Mouse (Mus musculus) thymus, postnatal 14 days (tissue): Measurements from ENCODE around the gene Phactr3.
A peak's percentile ranks its signal among the peaks of the same experiment; 100 is the strongest.

Experiments
- DNase-seq: peaks from one replicate; pipeline ENCODE4 v3.0.0; 2021

The Phactr3 gene

DNA sequence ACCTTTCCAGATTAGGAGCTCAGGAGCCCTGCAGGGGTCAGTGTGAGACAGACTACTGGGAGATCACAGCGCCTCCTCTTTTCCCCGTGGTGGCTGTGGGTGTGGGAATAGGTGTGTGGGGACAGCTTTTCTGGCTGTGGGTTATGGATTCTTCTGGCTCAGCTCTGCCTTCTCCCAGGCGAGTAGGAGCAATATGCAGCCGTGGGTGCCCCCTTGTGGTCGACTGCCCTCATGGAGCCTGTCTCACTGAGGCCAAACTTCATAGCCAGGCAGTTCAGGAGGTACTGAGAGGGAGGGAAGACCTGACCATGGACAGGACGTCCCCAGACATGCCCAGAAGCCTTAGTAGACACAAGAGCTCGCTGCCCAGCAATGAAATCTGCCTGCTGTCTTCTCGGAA, 145.6 kb downstream of the Phactr3 start:
- DNase-seq: peak; percentile 44

DNA sequence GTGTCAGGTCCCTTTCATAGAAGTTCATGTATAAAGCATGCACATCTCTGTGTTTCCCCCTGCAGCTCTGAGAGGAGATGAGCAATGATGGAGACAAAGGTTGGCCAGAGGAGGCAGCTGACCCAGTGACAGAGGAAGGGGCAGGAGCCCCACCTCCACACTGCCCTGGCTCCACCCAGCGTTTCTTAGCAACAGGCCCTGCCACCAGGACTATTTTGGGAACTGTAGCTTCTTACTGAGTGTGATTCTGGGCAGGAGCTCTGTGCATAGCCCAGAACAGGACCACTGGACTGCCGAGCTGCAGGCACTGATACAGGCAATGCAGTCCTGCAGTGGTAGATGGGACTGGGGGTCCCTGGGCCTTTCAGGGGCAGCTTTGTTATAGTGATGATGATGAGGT, 146.7 kb downstream of the Phactr3 start:
- DNase-seq: no peak

DNA sequence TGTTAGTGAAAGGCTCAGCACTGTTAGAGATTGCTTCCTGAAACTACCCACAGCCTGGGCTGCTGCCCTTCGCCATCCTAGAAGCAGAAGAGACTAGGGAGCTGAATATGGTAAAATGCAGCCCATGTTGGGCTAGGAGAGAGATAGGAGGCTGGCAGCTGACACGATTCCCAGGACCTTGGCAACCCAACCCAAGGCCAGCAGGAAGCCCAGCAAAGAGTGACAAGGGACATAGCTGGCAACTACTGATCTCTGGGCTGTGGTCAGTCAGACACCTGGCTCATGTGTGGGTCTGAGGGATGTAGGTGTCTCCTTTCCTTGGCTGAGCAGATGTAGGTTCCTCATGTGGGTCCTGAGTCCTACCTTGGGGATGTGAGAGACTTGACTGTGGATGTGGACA, 152.0 kb downstream of the Phactr3 start:
- no peak for DNase-seq

DNA sequence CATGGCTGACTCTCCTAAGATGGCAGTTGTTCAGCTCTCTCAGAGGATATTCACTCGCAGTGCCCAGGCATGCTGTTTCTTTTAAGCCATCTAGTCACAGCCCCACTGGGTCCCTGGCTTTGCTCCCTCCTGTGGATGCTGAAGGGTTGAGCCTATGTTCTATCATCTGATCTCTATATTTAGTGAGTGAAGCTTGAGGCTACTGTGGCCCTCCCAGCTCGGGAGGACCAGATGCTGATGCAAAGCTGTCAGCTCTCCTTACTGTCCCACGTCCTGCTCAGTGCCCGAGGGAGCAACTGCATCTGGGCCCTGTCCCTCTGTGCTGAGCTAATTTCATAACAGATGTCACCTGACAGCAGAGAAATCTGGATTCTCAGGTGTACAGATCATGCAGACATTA, 153.6 kb downstream of the Phactr3 start:
- DNase-seq: no peak

DNA sequence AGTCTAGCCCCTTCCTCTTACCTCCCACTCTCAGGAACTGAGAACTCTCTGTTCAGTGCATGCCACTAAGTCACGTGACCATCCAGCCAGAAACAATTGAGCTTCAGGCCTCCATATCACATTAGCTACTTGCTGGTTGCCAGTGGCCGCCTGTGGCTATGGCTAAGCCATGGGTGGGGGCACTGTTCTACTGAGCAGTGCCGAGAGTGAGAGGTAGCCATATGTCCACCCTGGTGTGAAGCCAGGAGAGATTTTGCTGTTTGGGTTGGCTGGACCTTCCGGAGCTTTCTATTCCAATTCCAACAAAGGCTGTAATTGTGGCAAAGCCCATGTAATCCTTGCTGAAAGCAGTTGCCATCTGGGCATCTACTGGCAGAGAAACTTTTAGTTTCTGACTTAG, 155.4 kb downstream of the Phactr3 start:
- no peak for DNase-seq

DNA sequence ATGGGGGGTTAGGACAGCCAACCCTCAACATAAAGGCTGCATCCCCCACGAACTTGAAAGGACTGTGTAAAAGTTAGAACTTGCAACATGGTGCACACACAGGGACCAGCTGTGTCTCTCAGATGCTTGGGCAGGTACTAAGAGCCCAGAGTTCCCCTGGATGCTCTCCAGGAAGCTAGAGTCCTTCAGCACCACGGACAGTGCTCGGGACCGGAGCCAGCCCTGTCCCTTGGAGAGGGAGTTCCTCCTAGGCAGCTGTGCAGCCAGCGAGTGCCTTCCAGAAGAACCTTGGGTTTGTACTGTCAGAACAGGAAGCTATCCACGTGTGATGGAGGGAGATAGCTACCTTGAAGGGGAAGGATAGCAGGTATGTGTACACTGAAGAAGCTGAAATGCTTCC, 158.4 kb downstream of the Phactr3 start:
- no peak for DNase-seq

DNA sequence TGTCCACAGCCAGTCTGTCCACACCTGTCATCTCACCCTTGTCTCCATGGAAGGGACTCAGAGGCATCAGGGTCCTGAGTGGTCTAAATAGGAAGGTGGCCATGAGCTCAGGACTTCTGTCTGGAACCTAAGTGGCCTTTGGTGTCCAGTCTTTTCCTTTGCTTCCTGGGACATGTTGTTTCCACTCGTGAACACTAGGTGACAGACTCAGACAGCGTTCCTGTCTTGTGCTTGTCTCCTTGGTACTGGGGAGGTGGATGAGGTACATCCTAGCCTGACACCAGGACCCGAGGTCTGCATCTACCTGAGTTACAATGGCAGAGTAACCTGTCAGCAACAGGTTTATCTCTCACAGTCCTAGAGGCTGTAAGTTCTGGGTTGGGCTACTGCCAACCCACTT, 162.4 kb downstream of the Phactr3 start:
- DNase-seq: no peak

DNA sequence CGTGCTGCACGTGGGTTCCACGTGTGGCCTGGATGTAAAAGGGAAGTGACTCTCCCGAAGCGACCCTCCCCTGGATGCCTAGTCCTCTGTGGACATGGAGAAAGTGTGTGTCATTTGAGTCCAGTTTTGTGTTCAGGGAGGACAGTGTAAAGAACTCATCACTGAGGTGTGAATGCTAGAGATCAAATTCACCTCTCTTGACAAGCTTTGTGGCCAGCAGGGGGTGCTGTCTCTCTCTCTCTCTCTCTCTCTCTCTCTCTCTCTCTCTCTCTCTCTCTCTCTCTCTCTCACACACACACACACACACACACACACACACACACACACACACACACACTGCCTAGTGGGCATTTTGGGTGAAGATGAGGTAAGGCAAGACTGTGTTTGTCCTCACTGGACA, 168.5 kb downstream of the Phactr3 start:
- peak; percentile 19 for DNase-seq

DNA sequence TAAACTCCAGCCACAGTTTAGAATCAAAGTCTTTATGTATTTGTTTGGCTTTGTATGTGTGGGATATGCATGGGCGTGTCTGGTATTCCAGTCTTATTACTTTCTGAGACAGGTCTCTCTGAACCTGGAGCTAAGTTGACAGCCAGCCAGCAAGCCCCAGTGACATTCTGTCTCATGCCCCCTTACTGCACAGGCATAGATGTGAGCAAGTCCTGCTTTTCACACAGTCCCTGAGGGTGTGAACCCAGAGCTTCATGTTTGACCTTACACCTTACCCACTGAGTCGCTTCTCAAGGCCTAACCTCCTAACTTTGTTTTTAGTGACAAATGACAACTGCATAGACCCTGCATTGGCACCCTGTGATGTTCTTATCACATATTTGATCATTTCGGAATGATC, 169.9 kb downstream of the Phactr3 start:
- DNase-seq: no peak

DNA sequence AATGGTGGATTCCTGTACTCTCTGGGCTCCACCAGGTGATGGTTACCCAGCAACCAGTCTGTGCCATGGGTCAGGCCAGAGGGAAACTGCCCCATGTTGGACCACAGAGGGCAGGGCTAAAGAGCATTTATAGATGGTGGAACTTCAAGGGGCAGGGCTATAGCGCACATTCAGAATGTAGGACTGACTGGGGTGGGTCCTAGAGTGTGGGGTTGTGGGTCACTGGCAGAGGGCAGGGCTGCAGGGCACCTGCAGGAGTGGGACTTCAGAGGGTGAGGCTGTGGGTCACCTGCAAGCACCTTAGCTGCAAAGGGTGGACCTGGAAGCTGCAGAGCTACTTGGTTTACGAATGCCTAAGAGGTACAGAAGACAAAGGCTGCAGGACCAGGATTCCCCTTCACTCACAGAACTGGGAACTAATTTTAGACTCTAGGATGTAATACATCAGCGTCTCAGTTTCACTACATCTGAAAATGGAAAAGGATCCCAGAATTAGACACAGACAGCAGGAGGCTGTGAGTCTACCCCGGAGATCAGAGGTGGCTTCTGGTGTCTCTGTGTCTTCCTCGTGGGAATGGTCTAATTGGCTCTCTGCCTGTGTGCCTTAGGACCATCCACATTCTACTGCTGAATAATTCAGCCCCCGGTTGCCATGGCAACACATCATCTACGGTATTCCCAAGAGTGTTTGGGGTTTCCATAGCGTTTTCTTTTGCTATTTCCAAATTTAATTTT, 184.8 kb downstream of the Phactr3 start:
- DNase-seq: no peak

DNA sequence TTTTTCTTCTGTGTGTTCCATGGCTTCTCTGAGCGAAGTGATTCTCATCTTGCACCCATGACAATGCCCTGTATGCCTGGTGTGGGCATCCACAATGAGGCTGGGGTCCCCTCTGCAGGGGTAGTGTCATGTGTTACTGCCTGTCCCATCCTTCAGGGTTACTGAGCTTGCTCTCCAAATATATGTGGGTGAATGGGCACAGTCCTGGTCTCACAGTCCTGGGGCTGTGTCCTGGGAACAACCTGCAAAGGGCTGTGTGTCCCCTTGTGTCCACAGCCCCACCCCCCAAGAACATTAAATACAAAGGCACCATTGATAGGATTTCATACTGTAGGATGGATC, 185.4 kb downstream of the Phactr3 start:
- no peak for DNase-seq

DNA sequence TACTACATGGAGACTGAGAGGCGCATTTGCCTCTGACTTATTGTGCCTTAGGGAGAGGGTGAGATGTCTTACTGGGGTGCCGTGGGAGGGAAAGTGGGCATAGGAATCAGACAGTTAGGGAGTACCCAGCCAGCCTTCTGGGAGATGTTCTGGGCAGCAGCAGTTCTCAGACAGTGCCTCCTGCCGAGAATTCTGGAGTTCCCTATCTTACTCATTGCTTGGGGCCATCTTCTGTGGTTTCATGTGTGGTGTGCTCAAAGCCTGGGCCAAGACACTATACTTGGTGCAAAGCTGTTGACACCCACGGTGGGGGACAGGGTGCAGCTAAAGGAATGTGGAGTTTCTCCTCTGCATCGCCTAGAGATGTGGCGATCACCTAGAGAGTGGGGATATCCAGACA, 185.9 kb downstream of the Phactr3 start:
- DNase-seq: no peak

DNA sequence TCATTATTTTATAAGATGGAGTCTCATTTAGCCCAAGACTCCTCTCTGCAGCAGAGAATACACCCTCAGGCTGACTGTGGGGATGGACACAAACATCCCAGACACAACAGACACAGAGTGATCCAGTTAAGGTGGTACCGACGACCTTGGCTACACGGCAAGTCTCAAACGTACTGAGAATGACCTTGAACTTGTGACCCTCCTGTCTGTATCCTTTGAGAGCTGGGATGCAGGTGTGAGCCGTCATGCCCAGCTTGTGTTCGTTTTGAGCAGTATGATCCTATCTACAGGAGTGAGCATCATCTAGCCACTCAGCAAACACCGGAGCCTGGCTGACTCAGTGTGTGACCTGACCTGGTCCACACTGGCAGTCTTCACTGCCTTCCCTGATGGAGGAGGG, 194.8 kb downstream of the Phactr3 start:
- no peak for DNase-seq

DNA sequence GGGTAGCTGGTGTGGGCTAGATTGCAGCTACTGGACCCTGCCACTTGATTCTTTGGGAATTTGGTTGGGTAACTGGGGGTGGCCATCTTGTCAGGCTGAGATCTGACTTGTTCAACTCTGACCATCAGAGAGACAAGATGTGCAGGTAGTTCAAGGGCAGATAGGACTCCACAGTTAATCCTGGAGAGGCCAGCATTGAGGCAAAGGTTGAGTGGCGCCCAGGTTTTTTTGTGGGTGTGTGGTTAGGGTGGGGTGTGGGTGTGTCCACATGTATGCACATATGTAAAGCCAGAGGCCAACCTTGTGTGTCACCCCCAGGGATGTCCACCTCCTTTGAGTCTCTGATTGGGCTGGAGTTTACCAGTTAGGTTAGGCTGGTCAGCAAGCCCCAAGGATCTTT, 197.5 kb downstream of the Phactr3 start:
- no peak for DNase-seq

DNA sequence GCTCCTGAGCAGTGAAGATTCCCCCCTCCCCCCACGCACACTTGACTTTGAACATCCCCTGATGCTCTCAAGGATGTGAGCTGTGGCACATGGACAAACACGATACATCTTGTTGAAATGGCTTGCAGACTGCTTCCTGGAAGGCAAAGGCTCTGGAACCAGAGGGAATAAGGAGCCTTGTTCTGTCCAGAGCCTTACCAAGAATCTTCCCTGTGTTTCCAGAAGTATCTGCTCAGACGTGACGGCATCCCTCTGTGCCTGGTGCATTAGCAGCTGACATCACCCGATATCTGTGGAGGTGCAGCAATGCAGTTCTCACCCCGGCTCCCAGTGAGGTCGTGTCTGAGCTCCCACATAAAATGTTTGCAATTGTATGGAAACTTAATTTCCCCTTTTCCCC, 201.0 kb downstream of the Phactr3 start:
- no peak for DNase-seq

DNA sequence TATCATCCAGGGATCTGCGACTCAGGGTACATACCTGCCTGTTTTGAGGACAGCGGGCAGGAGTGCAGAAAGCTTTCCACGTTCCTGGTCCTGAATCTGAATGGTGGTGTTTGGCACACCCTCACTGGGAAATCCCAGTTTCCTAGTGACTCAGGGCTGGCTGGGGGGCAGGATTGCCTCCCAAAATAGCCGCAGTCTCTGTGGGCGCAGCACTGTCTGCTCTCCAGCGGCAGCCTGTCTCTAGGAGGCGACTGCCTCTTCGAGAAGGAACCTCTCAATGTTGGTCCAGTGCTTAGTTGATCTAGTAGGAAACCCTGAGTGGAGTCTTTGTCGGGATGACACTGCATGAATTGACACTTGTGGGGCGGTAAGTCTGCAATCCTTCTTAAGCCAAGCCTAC, 202.5 kb downstream of the Phactr3 start:
- no peak for DNase-seq

DNA sequence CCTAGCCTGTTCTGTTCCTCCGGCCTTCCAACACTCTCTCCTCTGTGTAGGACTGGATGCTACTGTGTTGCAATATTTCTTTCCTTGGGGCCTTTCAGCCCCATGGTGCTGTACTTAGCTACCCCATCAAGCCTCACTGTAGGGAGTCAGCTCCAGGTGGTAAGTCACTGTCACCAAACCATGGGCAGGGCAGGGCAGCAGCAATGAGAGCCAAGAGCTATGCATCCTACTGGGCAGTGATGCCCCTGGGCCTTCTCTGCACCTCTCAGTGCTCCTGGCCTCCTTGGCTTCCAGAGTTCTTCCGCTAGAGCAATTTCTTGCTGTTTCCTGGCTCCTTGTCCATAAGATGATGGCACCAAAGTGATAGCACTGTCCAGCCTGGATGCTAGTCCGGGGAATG, 205.6 kb downstream of the Phactr3 start:
- DNase-seq: no peak

DNA sequence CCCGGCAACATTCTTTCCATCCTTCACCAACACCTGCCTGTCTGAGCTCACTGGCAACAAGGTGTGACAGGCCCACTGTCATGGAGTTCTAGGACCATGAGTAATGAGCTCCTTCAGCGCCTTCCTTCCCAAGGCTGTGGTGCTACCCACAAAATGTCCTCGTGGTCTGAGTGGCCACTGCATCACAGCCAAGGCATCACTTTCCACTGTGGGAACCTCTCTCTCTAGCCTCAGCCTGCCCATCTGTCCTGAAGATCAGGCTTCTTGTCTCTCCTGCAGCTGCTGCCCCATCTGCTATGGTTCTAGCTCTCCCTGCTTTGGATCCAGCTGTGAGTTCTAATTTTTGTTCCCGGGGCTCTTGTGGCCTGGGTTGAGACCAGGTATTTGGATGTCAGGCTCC, 206.0 kb downstream of the Phactr3 start:
- no peak for DNase-seq

DNA sequence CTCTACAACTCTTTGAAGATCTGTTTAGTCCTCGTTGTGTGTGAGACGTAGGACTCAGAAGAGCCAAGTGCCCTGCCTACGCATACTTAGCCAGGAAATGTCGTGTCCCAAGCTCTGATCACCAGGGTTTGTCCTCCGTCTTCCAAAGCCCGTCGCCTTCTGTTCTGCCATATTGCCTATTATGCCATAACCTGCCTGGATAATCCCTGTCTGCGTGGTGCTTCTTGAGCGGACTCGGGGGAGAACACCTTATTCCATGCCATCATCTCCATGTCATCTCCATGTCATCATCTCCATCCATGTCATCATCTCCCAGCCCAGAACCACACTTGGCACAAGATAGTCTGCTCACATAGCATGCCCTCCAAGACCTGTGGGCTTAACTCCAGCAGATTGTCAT, 207.3 kb downstream of the Phactr3 start:
- no peak for DNase-seq

DNA sequence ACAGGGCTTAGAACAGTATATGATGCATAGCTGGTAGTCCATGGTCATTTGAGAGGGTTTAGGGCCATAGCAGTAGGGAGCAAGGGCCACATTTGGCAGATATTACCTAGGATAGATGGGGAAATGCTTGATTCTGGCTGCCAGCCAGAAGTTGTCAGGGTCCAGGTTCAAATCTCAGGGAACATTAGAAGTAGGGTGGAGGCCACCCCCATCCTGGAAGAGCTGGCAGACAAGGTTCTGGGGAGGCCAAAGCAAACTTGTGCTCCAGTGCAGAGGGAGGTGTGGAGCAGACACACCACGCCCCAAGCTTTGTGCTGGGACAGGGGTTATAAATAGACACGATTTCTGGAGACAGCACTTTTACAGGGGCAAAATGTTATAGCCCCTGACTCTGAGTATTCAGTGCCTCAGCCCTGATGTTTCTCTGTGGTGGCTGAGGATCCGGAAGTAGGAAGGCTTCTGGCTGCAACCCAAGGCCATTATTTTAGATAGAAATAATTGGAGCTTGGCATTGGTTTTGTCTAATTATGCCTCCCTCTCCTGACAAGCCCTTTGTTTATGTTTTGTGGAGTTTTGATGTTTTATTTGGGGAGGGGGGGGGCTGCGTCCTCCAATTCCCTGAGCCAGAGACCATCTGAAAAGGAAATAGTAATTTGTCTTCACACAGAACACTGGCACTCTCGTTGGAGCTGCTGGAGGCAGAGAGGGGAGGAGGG, 208.1 kb downstream of the Phactr3 start:
- no peak for DNase-seq

DNA sequence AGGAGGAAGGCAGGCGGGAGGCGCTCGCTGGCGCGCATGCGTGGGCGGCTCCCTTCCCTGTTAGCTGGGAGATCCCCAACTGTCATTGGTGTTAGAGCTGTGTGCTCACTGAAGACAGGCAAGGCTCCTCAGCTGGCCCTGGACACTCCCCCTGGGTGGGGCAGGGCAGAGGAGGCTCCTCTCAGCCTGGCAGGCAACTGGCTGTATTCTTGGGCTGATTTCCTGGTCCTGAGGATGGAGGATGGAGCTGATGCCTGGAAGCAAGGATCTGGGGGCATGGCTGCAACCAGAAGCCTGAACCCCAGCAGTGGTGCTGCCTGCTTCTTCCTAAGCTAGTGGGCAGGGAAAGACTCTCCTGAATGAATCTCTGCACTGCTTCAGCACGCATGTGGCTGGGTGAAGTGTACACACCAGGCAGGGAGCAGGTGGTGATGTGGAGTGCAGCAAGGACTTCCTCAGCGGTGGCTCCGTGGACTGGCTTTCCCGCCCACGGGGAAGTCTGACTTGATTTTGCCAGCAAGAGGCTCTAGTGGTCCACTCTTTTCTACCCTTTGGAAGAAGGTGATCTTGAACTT, 208.8 kb downstream of the Phactr3 start:
- no peak for DNase-seq

DNA sequence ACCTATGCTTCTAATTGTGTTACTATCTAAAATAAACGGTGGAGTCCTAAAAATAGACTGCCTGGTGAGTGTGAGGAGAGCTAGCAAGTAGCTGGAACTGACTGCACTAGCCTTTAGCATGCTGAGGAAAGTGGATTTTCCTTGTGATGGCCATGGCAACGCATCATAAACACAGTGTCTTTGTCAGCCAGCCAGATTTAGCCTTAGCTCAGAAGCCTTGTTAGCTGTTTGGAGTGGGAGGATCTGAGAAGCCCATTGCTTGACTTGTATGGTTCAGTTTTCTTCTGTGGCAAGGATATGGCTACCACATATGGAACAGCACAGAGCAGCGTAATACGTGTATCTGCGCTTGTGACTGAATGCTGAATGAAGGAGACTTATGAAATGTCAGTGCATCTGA, 210.8 kb downstream of the Phactr3 start:
- DNase-seq: no peak

DNA sequence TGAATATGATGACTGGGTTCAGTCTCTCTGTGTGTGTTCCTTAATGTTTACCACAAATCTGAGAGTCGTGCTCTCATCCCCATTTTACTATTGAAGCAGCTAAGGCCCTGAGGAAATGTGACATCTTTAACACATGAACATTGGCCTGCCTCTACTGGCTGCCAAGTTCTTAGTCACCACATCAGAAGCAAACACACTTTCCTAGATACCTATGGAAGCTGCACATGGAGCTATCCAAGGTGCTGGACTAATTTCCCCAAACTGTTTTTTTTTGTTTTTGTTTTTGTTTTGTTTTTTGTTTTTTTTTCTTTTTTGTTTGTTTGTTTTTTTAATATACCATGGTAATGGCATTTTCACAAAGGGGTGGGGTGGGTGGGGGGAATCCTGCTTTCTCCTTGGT, 211.2 kb downstream of the Phactr3 start:
- no peak for DNase-seq

DNA sequence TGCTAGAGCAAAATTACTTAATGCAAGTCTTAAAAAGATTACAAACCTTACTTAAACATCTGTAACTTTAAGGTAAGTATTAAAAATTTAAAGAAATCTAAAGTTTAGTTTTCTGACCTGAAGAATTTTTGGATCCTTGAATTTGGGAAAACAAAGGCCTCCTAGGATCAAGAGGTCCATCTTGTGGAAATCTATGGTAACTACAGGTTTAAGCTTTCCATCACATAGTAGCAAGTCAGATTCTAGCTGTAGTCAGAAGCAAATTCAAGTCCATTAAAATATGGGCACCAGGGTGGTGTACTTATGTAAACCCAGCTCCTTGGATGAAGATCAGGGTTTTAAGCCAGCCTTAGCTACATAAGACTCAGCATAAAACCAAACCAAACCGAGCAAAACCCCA, 219.1 kb downstream of the Phactr3 start:
- DNase-seq: no peak

DNA sequence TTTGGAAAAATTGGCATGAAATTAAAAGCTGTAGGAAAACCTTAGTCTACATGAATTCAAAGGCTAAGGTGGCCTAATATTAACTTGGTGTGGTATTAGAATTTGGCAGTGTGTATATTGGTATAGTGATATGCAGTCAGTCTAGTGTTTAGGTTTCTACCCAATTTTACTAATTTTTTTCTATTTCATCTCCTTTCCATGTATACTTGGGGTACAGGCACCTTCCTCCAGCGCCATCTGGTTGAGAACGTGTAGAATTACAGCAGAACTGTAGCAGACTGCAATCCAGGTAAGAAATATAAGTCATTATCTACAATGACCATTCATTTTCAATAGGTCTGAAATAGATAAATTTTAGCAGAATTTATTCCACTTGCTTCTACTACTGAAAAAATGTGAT, 220.3 kb downstream of the Phactr3 start:
- no peak for DNase-seq
